Mouse (Mus musculus): ENCODE results near the gene Gm9999. TPM values are rescaled to one million over a fixed set of nuclear protein-coding genes. Genes with fewer than 3 reads are reported as not detected.
A peak's percentile ranks its signal among the peaks of the same experiment; 100 is the strongest.

The Gm9999 gene
- polyA plus RNA-seq, 1 experiment = not detected

DNA sequence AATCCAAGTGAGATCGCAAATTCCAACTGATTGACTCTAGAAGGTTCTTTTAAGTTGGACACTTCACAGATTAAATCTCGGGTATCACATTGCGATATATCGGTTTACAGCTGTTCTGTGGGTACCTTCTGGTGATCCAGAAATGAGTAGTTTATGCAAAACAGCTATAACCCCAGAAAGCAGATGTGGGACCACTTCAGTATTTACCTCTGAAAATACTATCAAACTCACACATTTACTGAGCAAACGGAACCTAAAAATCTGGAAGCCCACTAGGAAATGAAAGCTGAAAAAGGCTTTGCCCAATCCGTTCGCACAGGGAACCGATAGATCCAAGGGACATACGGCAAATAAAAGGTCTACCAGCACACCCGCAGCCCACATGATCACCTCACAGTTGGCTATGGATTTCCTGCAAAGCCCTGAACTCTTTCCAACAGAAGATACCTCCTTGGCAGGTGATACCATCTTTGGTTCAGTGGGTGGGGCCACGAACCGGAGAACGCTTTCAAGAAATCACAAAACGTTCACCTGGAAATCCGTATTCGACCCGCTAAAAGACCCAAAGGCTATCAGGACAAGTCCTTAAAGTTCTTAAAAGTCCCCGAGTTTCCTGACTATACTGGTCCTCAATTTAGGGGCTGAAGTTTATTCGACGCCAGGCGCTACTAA lies 23.9 kb downstream of the Gm9999 start:
- WGBS = 10% methylated on average over 21 of the region's 21 CpGs
- peaks cover 5% of the 10 kb centered on the region for H3K4me1 ChIP-seq (ENCODE audit: control insufficient read depth, insufficient read depth, low read length)
- peak overlapping the region; percentile 80; the same call in 1 of the 2 replicates for H3K27ac ChIP-seq (ENCODE audit: insufficient read depth, low read depth, low read length)
- H3K4me3 ChIP-seq (ENCODE audit: insufficient read depth, low read depth, low read length) = peak overlapping the region; percentile 89
- no peak for TF ChIP-seq CTCF (IDR thresholded peaks at IDR 0.05; ENCODE audit: insufficient read depth, low read depth, low read length)
- TF ChIP-seq POLR2A (IDR thresholded peaks at IDR 0.05; ENCODE audit: insufficient read depth, low read depth, low read length) = no peak

DNA sequence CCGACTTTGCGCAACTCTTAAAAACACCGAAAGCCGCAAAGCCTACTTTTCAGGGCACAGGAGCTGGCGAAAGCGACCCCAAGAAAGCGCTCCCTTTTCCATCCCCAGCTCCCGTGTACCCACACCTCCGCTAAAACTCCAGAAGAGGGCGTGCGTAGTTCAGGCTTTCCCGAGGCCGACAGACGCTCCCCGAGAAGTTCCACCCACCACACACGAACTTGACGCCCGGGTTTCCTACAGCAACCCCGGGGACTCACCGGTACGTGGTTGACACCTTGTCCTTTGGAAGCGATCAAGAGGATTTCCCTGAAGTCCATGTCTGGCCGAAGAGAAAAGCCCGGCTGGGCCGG lies 24.4 kb downstream of the Gm9999 start:
- 0 out of 2 replicates have a peak, but pooled peaks have one; percentile 15 for TF ChIP-seq CTCF (IDR thresholded peaks at IDR 0.05; ENCODE audit: insufficient read depth, low read depth, low read length)
- TF ChIP-seq POLR2A (IDR thresholded peaks at IDR 0.05; ENCODE audit: insufficient read depth, low read depth, low read length) = no peak
- peaks cover 5% of the 10 kb centered on the region for H3K4me1 ChIP-seq (ENCODE audit: control insufficient read depth, insufficient read depth, low read length)
- peak overlapping the region; percentile 80 for H3K27ac ChIP-seq (ENCODE audit: insufficient read depth, low read depth, low read length)
- WGBS = under 1% methylated on average over 25 of the region's 25 CpGs
- H3K4me3 ChIP-seq (ENCODE audit: insufficient read depth, low read depth, low read length) = peak overlapping the region; percentile 89

DNA sequence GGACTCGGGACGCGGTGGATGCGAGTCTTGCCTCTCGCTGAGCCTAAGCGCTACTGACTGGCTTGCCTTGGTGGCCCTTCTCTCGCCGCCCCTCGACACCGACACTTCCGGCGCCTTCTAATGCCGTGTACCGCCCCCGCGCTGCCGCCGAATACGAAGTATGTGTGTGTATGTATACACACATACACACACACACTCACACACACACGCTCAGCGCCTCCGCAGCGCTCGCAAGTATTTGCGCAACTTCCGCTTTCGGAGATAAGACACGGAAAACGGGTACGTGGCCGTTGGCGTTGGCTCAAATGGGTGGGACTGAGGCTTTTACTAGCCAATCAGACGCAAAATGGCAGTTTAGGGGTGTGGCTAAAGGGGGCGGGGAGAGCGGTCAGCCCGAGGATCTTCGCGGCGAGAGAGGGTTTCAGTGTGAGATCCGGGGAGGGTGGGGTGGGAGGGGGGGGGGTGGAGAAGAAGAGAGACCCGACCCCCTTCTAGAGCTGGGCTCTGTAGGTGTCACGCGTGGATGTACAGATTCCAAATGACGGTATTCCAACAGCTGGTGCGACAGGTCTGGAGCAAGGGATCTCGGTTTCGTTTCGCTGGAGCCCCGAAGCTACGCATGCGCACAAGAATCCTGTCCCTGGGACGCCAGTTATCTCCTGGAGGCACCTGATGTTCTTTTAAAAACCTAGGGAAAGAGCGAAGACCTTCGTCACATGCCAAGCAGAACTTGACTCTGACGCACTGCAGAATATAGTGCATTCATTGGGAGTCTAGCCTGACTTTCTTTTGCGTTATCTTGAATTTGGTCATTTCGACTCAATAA lies 25.0 kb downstream of the Gm9999 start, which contains the start of gene Spty2d1:
Gene Spty2d1, minus strand, starts transcription at position 244 of the 826 bp plus-strand sequence.
- peak within 1 kb of the TSS; percentile 89 for H3K4me3 ChIP-seq (ENCODE audit: insufficient read depth, low read depth, low read length)
- TF ChIP-seq CTCF (IDR thresholded peaks at IDR 0.05; ENCODE audit: insufficient read depth, low read depth, low read length) (no peak), POLR2A (IDR thresholded peaks at IDR 0.05; ENCODE audit: insufficient read depth, low read depth, low read length) (peak; percentile 92)
- WGBS = under 1% methylated on average over 57 of the region's 57 CpGs
- peak within 1 kb of the TSS; percentile 80 for H3K27ac ChIP-seq (ENCODE audit: insufficient read depth, low read depth, low read length)
- peaks cover 5% of the 10 kb centered on the region for H3K4me1 ChIP-seq (ENCODE audit: control insufficient read depth, insufficient read depth, low read length)

DNA sequence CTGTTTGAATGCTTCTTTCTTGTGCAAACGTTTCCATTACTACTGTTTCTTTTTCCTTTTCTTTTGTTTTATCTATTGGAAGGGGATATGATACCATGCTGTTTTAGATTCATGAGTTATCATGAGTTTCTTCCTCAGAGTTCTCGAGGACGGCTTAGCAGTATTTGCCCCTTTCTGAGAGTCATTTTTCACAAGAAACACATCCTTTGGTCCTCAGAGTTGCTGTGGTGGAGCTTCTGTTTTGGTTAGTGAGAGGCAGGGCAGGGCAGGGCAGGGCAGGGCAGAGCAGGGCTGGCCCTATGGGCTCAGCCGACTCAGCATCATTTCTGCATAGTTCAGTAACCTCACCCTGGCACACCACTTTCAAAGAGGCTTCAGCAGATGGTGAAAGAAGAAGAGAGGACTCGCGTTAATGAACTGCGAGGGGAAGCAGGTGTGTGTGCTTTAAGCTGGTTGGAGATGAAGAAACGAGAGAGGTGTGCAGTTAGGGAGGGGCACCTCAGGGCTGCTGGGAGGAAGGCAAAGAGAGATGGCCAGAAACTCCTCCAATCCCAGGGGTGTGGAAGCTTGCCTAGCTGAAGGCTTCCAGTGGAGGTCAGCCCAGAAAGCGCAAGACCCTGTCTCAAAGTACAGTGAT lies 29.9 kb downstream of the Gm9999 start:
- TF ChIP-seq CTCF (IDR thresholded peaks at IDR 0.05; ENCODE audit: insufficient read depth, low read depth, low read length) = no peak
- TF ChIP-seq POLR2A (IDR thresholded peaks at IDR 0.05; ENCODE audit: insufficient read depth, low read depth, low read length) = no peak
- H3K4me1 ChIP-seq (ENCODE audit: control insufficient read depth, insufficient read depth, low read length) = peaks cover 5% of the 10 kb centered on the region
- no peak overlapping the region for H3K27ac ChIP-seq (ENCODE audit: insufficient read depth, low read depth, low read length)
- no peak overlapping the region for H3K4me3 ChIP-seq (ENCODE audit: insufficient read depth, low read depth, low read length)
- 46% methylated on average over 9 of the region's 9 CpGs for WGBS

DNA sequence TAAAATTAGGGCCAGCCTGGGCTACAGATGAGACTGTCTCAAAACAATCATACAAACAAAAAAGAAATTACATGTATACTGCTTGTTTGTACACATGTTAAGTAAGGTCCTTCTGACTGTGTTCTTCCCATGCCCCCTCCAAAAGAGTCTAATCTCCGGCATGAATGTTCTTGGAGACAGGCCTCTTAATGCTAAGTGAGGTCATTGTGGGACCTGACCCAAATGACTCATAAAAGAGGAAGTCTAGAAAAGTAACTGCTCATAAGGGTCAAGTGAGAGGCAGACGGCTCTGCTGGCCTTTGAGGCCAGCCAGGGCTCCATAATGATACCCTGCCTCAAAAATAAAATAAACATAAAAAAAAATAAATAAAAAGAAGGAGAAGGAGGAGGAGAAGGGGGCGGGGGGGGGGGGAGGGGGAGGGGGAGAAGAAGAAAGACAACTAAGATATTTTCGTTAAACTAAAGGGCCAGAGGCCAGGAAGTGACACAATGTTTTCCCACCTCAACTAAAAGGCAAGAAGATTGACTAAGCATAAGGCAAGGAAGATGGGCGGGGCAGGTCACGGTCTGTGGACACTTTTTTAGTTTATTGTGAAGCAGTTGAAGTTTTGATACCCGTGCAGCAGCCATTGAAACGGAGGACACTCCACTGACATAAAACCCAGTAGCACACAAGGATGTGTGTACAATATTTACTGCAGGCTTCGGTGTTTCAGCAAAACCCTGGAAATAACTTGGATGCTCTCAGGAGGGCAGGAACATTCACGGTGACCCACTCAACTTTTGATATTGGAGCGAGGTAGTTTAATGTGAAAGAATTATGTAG lies 31.4 kb downstream of the Gm9999 start:
- Histone ChIP-seq H3K27ac (ENCODE audit: insufficient read depth, low read depth, low read length) (no peak overlapping the region), H3K4me3 (ENCODE audit: insufficient read depth, low read depth, low read length) (no peak overlapping the region), H3K4me1 (ENCODE audit: control insufficient read depth, insufficient read depth, low read length) (peaks cover 3% of the 10 kb centered on the region)
- WGBS = 48% methylated on average over 11 of the region's 11 CpGs
- TF ChIP-seq CTCF (IDR thresholded peaks at IDR 0.05; ENCODE audit: insufficient read depth, low read depth, low read length) = no peak
- TF ChIP-seq POLR2A (IDR thresholded peaks at IDR 0.05; ENCODE audit: insufficient read depth, low read depth, low read length) = no peak

DNA sequence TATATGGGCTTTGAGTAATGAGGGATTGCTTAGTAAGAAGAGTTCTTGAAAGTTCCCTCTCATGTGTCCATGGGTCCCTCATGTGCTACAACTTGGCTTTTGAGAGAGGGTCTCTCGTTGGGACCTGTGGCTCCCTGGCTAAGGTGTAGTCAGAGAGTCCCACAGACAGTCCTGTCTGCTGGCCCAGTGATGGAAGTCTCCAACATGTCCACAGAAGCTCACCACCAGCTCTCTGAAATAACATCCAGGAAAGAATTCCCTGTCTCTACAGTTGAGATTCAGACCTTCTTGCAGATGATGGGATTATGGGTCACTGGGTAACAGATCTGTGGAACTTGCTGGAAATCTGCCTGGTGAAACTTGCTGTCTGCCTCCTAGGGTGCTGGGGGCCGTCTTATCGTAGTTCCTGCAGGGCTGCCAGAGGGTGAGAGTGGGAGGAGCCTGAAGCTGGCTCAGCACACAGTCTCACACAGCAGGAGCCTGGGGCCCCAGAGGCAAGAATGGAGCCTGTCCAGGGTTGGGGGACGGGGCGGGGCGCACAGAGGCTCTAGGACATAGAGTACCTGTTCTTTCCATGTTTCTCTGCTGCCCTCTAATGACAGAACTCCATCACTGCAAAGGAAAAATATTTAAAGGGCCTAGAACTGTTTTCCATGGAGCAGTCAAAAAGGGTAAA lies 32.1 kb downstream of the Gm9999 start:
- H3K4me1 ChIP-seq (ENCODE audit: control insufficient read depth, insufficient read depth, low read length) = peaks cover 3% of the 10 kb centered on the region
- 10% methylated on average over 6 of the region's 6 CpGs for WGBS
- no peak overlapping the region for H3K4me3 ChIP-seq (ENCODE audit: insufficient read depth, low read depth, low read length)
- no peak overlapping the region for H3K27ac ChIP-seq (ENCODE audit: insufficient read depth, low read depth, low read length)
- TF ChIP-seq POLR2A (IDR thresholded peaks at IDR 0.05; ENCODE audit: insufficient read depth, low read depth, low read length) (no peak), CTCF (IDR thresholded peaks at IDR 0.05; ENCODE audit: insufficient read depth, low read depth, low read length) (peak; percentile 55)

DNA sequence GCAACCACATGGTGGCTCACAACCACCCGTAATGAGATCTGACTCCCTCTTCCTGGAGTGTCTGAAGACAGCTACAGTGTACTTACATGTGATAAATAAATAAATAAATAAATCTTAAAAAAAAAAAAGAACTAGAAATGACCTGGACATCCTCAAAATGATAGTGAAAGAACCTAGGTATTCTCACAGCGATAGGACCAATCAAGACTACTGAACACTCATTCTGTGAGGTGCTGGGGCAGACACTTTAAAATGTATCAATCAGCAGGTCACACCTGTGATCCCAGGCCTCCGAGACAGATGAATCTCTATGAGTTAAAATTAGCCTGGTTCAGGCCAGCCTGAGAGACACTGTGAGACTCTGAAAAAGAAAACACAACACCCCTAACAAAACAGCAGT lies 33.2 kb downstream of the Gm9999 start:
- TF ChIP-seq CTCF (IDR thresholded peaks at IDR 0.05; ENCODE audit: insufficient read depth, low read depth, low read length) (no peak), POLR2A (IDR thresholded peaks at IDR 0.05; ENCODE audit: insufficient read depth, low read depth, low read length) (no peak)

DNA sequence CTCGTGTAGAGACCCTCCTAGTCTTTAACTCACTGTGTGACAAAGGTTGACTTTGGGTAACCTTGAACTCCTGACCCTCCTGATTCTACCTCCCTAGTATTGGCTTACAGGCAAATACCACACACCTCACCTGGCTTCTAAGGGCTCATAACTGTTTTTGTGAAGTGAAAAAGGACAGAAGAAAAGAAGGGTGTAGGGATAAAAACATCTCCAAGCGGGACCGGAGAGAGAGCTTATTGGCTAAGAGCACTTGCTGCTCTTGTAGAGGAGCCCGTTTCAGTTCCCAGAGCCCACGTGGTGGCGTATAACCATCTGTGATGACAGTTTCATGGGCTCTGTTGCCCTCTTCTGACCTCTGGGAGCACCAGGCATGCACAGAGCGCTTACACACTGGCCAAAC lies 33.8 kb downstream of the Gm9999 start:
- Histone ChIP-seq H3K27ac (ENCODE audit: insufficient read depth, low read depth, low read length) (no peak overlapping the region), H3K4me1 (ENCODE audit: control insufficient read depth, insufficient read depth, low read length) (peaks cover 3% of the 10 kb centered on the region), H3K4me3 (ENCODE audit: insufficient read depth, low read depth, low read length) (no peak overlapping the region)
- no peak for TF ChIP-seq POLR2A (IDR thresholded peaks at IDR 0.05; ENCODE audit: insufficient read depth, low read depth, low read length)
- TF ChIP-seq CTCF (IDR thresholded peaks at IDR 0.05; ENCODE audit: insufficient read depth, low read depth, low read length) = no peak
- 78% methylated on average over 7 of the region's 7 CpGs for WGBS

More for the DNA sequence above, 33.2 kb downstream of the Gm9999 start:
- Histone ChIP-seq H3K4me3 (ENCODE audit: insufficient read depth, low read depth, low read length) (no peak overlapping the region), H3K4me1 (ENCODE audit: control insufficient read depth, insufficient read depth, low read length) (peaks cover 3% of the 10 kb centered on the region), H3K27ac (ENCODE audit: insufficient read depth, low read depth, low read length) (no peak overlapping the region)
- WGBS = 78% methylated on average over 3 of the region's 3 CpGs

All from olfactory bulb, adult 2 months (tissue).